22 mouse cellular contexts compared by ENCODE assay signal in the genomic region with DNA sequence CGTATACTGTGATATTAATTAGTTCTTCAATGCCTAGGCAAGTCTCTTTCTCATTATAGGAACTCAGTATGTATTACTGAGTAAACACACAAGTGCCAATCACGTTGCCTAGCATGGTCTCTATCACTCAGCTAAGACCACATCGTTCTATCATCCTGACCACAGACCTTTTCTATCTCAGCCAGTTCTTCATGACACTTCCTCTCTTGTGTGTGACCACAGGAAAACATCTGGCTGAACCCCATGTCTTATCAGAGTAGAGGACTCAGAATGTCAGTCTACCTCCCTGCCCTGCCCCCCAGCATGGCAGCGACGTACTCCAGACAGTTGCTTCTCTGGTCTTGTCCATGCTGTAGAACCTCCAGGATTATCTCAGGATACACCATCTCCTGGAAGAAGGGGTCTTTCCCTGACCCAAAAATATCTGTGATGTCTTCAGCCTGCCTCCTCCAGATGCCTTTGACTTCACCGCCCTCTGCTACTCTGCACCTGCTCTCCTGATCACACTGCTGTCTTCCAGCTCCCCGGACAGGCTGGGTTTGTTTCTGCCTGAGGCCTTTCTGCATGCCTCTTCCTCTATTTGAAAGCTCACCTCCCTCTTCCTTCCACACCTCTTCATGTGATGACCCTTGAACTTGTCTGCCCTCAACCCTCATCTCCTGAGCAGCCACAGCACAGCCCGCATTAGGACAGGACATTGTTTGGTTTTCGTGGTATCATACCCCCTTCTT.
DNase-seq lines count a peak whose midpoint lies in the region; ATAC-seq and TF ChIP-seq lines count a peak whose summit lies in the region.
"Had no signal": no experiment of that assay in that cellular context is flagged by ENCODE, and none has a peak within 500 bp of the region (broad histone marks: within the 10 kb centered on the region; RNA-seq: fewer than 3 reads in every experiment).

No protein-coding gene starts in this region.

- 28% methylated on average over 9 of the region's 9 CpGs for WGBS in liver, postnatal 0 days (ENCODE audit: insufficient replicate concordance)
- 22% methylated on average over 9 of the region's 9 CpGs for WGBS in liver, embryonic 11.5 days

- TF ChIP-seq EP300 in liver, postnatal 0 days (IDR thresholded peaks at IDR 0.05; ENCODE audit: low read depth) = no peak

- H3K4me2 ChIP-seq in liver, postnatal 0 days (ENCODE audit: low read depth, low read length) = no peak overlapping the region
- H3K4me2 ChIP-seq in liver, embryonic 11.5 days = no peak overlapping the region
- H3K4me2 ChIP-seq: intestine, embryonic 15.5 days; midbrain, embryonic 11.5 days had no signal

- H3K9me3 ChIP-seq in liver, postnatal 0 days (ENCODE audit: low read length) = no peaks in the 10 kb centered on the region
- no peaks in the 10 kb centered on the region for H3K9me3 ChIP-seq in liver, embryonic 11.5 days (ENCODE audit: control insufficient read depth, low read length)
- H3K9me3 ChIP-seq: forebrain, embryonic 10.5 days; hindbrain, embryonic 10.5 days; intestine, embryonic 15.5 days; limb, embryonic 10.5 days had no signal

- no peak for ATAC-seq in liver, postnatal 0 days
- 0 out of 2 replicates have a peak, but pooled peaks have one; percentile 18 for ATAC-seq in liver, embryonic 11.5 days (replicated peaks; ENCODE audit: low FRiP score)
- ATAC-seq: forebrain, embryonic 16.5 days; hindbrain, embryonic 16.5 days; intestine, embryonic 15.5 days had no signal

- H3K4me1 ChIP-seq in liver, postnatal 0 days (ENCODE audit: insufficient read depth) = no peaks in the 10 kb centered on the region
- H3K4me1 ChIP-seq in liver, embryonic 11.5 days (replicated peaks; ENCODE audit: control insufficient read depth, insufficient read depth, low read length) = 0 out of 2 replicates have a peak, but pooled peaks cover 3% of the 10 kb centered on the region
- H3K4me1 ChIP-seq: forebrain, embryonic 10.5 days; hindbrain, embryonic 10.5 days; intestine, embryonic 15.5 days had no signal

- H3K4me3 ChIP-seq in liver, postnatal 0 days (ENCODE audit: low read depth, low read length) = no peak overlapping the region
- H3K4me3 ChIP-seq in liver, embryonic 11.5 days (ENCODE audit: low read depth, low read length) = no peak overlapping the region
- H3K4me3 ChIP-seq: forebrain, embryonic 10.5 days; hindbrain, embryonic 10.5 days; intestine, embryonic 15.5 days; limb, embryonic 10.5 days had no signal

- TF ChIP-seq CTCF in liver, postnatal 0 days (IDR thresholded peaks at IDR 0.05; ENCODE audit: low read depth) = no peak

- no peaks in the 10 kb centered on the region for H3K27me3 ChIP-seq in liver, postnatal 0 days (ENCODE audit: insufficient read depth, low read length)
- H3K27me3 ChIP-seq in liver, embryonic 11.5 days (replicated peaks; ENCODE audit: control insufficient read depth, insufficient read depth, low read length) = no peaks in the 10 kb centered on the region
- H3K27me3 ChIP-seq: intestine, embryonic 15.5 days had no signal

- H3K27ac ChIP-seq in liver, postnatal 0 days (ENCODE audit: low read depth) = no peak overlapping the region
- no peak overlapping the region for H3K27ac ChIP-seq in liver, embryonic 11.5 days (ENCODE audit: low read depth, low read length)
- H3K27ac ChIP-seq: forebrain, embryonic 10.5 days; hindbrain, embryonic 10.5 days; intestine, embryonic 15.5 days; limb, embryonic 10.5 days had no signal

- H3K9ac ChIP-seq in liver, postnatal 0 days (replicated peaks) = no peak overlapping the region
- no peak overlapping the region for H3K9ac ChIP-seq in liver, embryonic 11.5 days (ENCODE audit: low read depth, low read length)
- H3K9ac ChIP-seq: intestine, embryonic 15.5 days had no signal

- no peaks in the 10 kb centered on the region for H3K36me3 ChIP-seq in liver, postnatal 0 days (replicated peaks; ENCODE audit: insufficient read depth, low read length)
- H3K36me3 ChIP-seq in liver, embryonic 11.5 days (ENCODE audit: control insufficient read depth, insufficient read depth, low read length) = no peaks in the 10 kb centered on the region
- H3K36me3 ChIP-seq: forebrain, embryonic 10.5 days; hindbrain, embryonic 10.5 days; intestine, embryonic 15.5 days; limb, embryonic 10.5 days had no signal

- DNase-seq in liver = peak; percentile 9
- DNase-seq in liver, postnatal 0 days = no peak
- peak; percentile 6 for DNase-seq in MEL-GATA-1-ER (ENCODE audit: extremely low read depth, low read depth)
- DNase-seq in liver, embryonic 11.5 days (ENCODE audit: low spot score) = no peak
- DNase-seq in natural killer cell, adult 2 months (ENCODE audit: low spot score in 2 of 2) = peak; percentile 1 to 2
- no peak for DNase-seq in kidney, adult 11 months
- no peak for DNase-seq in kidney, postnatal 14 days
- DNase-seq: adrenal gland, postnatal 10 days; cerebellum, adult 8-10 months; gastrocnemius, postnatal 25 days; kidney, postnatal 4 days; layer of hippocampus, adult 9-11 months; lung, adult 2 months; lung, postnatal 14 days; thymus, adult 2 months had no signal

Comparison
In these comparisons a context has a peak if more than half of its experiments do, and no peak if none do; other contexts are left out.
1. DNase-seq: peak in liver (single experiment), MEL-GATA-1-ER (single experiment) and natural killer cell, adult 2 months (2 of 2); none in liver, postnatal 0 days (single experiment), liver, embryonic 11.5 days (single experiment), kidney, adult 11 months (single experiment) and kidney, postnatal 14 days (single experiment).